Mouse (Mus musculus) splenic B cell, adult 2 months (primary cell): ENCODE data around the gene Rbms1.

Source experiments
- DNase-seq: peaks from one replicate; pipeline ENCODE4 v3.0.0-alpha.2; 2011; ENCODE audit warnings: low read depth, low spot score
- H3K27me3 ChIP-seq: 2 replicates; pipeline ENCODE4 v1.6.1; 2012; ENCODE audit warnings: mild to moderate bottlenecking, low read length, moderate library complexity, mixed read lengths; ENCODE audit not compliant: control insufficient read depth, poor library complexity, insufficient read depth, severe bottlenecking
- H3K36me3 ChIP-seq: 2 replicates; pipeline ENCODE4 v1.6.1; 2012; ENCODE audit warnings: mild to moderate bottlenecking, low read length, moderate library complexity, mixed read lengths; ENCODE audit not compliant: control insufficient read depth, poor library complexity, insufficient read depth, severe bottlenecking

Gene Rbms1

DNA sequence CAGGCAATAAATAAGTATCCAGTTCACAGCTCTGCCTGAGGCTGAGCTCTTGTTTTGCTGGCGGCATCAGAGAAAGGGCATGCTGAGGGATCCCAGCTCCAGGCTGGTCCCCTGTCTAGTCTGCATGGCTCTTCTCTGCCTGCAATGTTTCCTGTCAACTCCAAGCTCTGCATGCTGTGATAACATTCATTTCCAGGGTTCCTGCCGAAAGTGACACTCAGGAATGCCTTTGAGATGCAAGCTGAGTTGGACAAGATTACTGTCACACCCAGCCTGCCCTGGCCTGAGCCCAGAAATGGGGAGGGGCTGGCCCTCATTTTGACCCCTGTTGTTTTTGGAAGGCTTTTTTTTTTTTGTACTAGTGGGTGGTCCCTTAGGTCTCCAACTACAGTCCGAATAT lies 233.0 kb downstream of the Rbms1 start:
- no peak for DNase-seq
- Histone ChIP-seq H3K27me3 (no peaks in the 10 kb centered on the region), H3K36me3 (no peaks in the 10 kb centered on the region)

DNA sequence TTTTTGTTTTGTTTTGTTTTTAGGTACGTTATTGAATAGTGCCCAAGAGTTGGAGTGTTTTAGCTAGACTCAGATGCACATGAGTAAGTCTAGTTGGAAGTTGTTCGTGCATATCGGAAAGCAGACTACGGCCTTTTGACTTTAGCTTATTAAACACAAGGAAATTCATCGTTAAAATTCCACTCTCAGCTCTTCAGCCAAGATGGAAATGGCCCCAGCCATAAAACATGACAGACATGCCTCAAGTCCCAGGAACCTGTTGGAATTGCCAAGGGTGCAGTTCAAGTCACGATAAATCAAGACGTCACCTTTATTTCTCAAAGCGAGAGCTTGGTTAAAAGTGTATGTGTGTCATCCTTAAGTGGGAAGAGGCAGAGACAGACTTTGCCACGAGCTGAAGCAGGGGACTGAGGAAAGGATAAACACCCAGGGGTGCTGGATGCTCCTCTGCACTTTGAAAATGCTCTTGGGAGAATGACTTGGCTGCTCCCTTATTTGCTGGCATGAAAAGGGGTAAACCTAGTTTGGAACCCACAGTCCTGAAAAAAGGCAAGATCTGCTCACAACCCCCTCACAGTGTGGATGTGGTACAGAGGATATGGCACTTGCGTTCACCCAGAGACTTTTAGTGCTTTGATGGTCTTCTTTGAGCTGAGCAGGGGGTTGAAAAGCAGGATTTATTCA lies 233.9 kb downstream of the Rbms1 start:
- no peak for DNase-seq
- H3K36me3 ChIP-seq = no peaks in the 10 kb centered on the region
- no peaks in the 10 kb centered on the region for H3K27me3 ChIP-seq

GRCm38 (mm10) chr2:60724660-60725059 lies 238.3 kb downstream of the Rbms1 start:
- H3K36me3 ChIP-seq = no peaks in the 10 kb centered on the region
- DNase-seq = no peak
- no peaks in the 10 kb centered on the region for H3K27me3 ChIP-seq

- no peaks in the 10 kb centered on the region for H3K27me3 ChIP-seq
- DNase-seq = no peak
- H3K36me3 ChIP-seq = no peaks in the 10 kb centered on the region
Measured at GRCm38 (mm10) chr2:60722967-60723366, 240.0 kb downstream of the Rbms1 start.

GRCm38 (mm10) chr2:60722514-60722913 lies 240.5 kb downstream of the Rbms1 start, which contains the start of gene Itgb6:
TSS of gene Itgb6 (minus strand) at chr2:60722643.
- Histone ChIP-seq H3K36me3 (no peaks in the 10 kb centered on the region), H3K27me3 (no peaks in the 10 kb centered on the region)
- no peak for DNase-seq

- Histone ChIP-seq H3K36me3 (no peaks in the 10 kb centered on the region), H3K27me3 (no peaks in the 10 kb centered on the region)
- peak; percentile 36 for DNase-seq
Measured at GRCm38 (mm10) chr2:60720906-60721305, 242.1 kb downstream of the Rbms1 start.

GRCm38 (mm10) chr2:60720205-60720604 lies 242.8 kb downstream of the Rbms1 start:
- no peak for DNase-seq
- Histone ChIP-seq H3K36me3 (no peaks in the 10 kb centered on the region), H3K27me3 (no peaks in the 10 kb centered on the region)

DNA sequence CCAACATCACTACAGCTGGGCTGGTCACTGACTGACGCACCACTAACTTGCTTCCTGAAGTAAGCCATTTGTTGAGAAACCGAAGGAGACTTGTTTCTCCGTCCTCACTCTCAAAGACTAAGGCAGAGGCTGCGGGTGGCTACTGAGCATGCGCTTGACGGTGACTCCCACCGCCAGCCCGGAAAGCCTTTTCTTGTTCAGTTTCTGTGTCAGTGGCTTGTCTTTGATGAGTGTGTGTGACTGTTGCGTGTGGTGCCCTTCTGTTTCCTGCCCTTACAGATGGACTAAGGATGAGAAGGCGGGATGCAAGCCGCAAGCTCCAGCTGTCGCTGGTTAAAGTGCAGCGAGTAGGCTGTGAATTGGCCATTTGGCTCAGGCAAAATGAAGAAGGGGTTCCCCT lies 245.6 kb downstream of the Rbms1 start:
- H3K36me3 ChIP-seq = no peaks in the 10 kb centered on the region
- no peak for DNase-seq

GRCm38 (mm10) chr2:60716549-60716948 lies 246.4 kb downstream of the Rbms1 start:
- DNase-seq = no peak
- Histone ChIP-seq H3K27me3 (no peaks in the 10 kb centered on the region), H3K36me3 (no peaks in the 10 kb centered on the region)

More for the DNA sequence above, 245.6 kb downstream of the Rbms1 start:
- H3K27me3 ChIP-seq = no peaks in the 10 kb centered on the region

GRCm38 (mm10) chr2:60715771-60716170 lies 247.2 kb downstream of the Rbms1 start:
- Histone ChIP-seq H3K27me3 (no peaks in the 10 kb centered on the region), H3K36me3 (no peaks in the 10 kb centered on the region)
- DNase-seq = no peak

DNA sequence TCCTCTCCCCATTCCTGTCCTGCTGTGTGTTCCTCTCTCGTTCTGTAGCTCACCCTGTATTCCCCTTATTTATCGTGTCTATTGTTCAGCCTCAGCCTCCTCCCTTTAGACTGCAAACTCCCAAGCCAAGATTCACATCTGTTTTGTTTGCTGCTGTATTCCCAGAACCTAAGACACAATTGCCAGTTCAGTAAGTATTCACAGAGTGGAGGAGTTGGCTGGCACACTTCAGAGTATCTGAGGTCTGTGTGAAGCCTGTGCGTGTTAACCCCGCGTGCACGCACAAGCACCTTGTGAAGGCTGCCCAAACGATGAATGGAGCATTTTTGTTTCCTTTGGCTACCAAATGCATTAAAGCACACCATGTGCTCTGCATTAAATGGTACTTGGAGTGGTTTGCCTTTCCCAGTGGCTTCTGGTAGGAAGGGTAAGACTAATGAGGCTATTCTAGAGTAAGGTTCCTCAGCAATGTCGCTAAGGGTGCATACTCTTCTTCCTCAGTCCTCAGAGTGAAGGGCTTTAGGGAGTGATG lies 248.0 kb downstream of the Rbms1 start:
- no peak for DNase-seq
- Histone ChIP-seq H3K36me3 (no peaks in the 10 kb centered on the region), H3K27me3 (no peaks in the 10 kb centered on the region)

GRCm38 (mm10) chr2:60714475-60714874 lies 248.5 kb downstream of the Rbms1 start:
- Histone ChIP-seq H3K27me3 (no peaks in the 10 kb centered on the region), H3K36me3 (no peaks in the 10 kb centered on the region)
- DNase-seq = no peak

- no peaks in the 10 kb centered on the region for H3K27me3 ChIP-seq
- no peaks in the 10 kb centered on the region for H3K36me3 ChIP-seq
- no peak for DNase-seq
Measured at GRCm38 (mm10) chr2:60713857-60714256, 249.1 kb downstream of the Rbms1 start.

- DNase-seq = no peak
- no peaks in the 10 kb centered on the region for H3K36me3 ChIP-seq
- H3K27me3 ChIP-seq = no peaks in the 10 kb centered on the region
Measured at GRCm38 (mm10) chr2:60712891-60713290, 250.1 kb downstream of the Rbms1 start.

DNA sequence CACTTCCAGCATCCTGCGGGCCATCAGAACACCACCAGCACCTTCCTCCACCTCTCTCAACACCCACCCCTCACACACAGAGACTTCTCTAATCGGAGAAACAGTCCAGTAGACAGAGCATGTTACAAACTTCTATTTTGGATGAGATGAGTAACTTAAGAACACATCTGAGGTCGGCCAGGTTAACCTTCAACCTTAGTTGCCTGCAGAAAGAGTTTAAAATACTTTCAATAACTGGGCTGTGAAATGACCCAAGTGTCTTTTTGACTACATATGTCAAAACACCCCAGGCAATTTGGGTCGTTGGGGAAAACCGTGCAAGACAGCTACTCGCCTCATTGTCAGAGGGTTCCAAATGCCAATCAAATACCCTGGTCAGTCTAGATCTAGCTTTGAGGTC lies 250.5 kb downstream of the Rbms1 start:
- no peaks in the 10 kb centered on the region for H3K36me3 ChIP-seq
- no peak for DNase-seq
- no peaks in the 10 kb centered on the region for H3K27me3 ChIP-seq
